Mouse (Mus musculus): ENCODE data around the gene Stk11ip.

Gene Stk11ip

DNA sequence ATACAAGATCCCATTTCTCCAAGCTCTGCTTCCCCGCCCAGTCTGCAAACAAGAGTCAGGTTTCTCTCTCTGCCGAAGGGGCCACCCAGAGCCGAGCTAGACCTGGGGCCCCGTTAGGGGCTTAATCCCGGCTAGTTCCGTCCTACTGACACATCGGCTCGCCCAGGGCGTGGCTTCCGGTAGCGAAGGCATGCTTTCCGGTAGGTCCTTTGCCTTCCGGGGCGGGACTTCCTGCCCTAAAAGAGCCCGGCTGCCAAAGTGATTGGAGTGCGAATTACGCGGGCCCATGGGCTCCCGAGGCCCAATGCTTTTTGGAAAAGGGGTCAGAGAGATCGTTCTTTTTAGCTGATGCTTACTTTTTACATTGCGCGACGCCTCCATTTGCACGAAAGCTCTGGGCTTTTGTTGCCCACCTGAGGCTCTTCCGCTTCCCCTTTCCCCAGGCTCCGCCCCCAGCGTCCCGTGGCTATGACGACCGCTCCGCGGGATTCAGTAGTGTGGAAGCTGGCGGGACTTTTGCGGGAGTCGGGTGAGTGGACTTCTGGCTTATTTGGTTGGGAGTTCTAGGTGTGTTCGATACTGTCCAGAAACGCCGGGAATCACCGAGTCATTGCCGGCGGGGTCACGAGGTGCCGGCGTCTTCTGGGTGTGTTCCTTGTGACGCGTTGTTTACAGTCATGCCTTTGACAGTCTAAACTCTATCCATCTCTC, at the start of gene Stk11ip:
Gene Stk11ip, plus strand, starts transcription at position 209 of the 711 bp plus-strand sequence.
- peak; percentile 91 for DNase-seq

GRCm38 (mm10) chr1:75476441-75476840, 44.9 kb upstream of the Stk11ip start:
- DNase-seq: no peak

- DNase-seq: peak; percentile 94
Measured at GRCm38 (mm10) chr1:75477264-75477965, 43.9 kb upstream of the Stk11ip start.

DNA sequence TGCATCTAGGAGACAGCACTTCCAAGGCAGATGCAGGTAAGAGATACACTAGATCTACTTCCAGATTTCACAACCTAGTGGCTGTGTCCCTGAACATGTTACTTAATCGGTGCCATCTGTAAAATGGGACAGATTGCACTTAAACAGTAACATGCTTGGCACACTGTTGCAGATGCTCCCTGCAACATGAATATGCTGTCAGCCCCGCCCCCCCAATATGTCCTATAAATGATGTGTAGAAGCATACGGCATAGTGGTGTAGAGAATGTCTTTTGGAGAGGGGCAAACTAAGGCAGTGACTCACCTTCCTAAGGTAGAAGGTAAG, 43.4 kb upstream of the Stk11ip start:
- no peak for DNase-seq

GRCm38 (mm10) chr1:75478497-75478896, 42.8 kb upstream of the Stk11ip start:
- DNase-seq: no peak

DNA sequence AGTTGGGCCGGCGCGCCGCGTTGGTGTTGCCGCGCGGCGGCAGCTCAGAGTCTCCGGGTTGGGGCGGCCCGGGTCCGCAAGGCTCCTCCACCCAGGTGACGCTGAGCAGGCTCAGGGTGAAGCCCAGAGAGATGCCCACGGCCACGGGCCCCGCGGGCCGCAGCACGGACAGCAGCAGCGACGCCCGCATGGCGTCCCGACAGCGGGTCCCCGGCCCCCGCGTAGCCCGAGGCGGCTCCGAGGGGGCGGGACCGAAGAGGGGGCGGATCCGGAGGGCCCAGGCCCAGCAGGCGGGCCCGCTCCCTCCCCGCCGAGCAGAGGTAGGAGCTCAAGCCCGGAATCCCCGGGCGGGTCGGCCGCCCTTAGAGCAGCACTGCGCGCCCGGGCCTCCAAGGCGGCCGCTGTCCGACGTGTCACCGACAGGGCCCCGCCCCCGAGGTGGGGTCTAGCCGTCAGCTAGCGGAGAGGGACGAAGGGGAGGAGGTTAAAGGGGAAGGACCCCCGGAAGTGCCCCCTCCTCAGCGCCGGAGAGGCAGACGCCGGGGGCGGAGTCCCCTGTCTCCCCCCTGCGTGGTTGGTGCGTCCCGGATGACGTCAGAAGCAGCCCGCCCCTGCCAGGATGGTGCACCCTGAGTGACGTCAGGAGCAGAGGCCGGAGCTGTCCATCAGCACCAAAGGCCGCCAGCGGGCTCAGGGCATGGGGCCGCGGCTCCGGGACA, 42.3 kb upstream of the Stk11ip start, which contains the start of the genes Chpf and Tmem198:
Gene Chpf, minus strand, starts transcription at position 392 of the 719 bp plus-strand sequence.
Gene Tmem198, plus strand, starts transcription at position 617 of the 719 bp plus-strand sequence.
- DNase-seq: peak; percentile 99

DNA sequence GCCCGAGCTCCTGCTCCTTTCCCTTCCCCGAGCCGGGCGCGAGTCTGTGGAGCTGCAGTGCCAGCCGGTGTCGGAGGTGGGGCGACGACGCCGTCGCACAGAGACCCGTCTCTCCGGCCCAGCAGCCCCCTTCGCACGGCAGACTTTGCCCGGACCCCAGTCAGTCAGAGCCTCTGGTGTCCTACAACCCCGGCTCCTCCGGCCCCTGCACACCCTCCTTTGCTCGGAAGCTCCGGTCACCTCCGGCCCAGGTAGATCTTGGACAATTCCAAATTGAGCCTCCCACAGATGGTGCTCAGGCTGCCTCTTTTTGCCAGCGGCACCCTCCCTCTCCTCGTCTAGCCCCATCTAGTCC, 41.7 kb upstream of the Stk11ip start:
- DNase-seq: no peak

GRCm38 (mm10) chr1:75480036-75480435, 41.3 kb upstream of the Stk11ip start:
- DNase-seq: no peak

GRCm38 (mm10) chr1:75480735-75481134, 40.6 kb upstream of the Stk11ip start:
- DNase-seq: no peak

DNA sequence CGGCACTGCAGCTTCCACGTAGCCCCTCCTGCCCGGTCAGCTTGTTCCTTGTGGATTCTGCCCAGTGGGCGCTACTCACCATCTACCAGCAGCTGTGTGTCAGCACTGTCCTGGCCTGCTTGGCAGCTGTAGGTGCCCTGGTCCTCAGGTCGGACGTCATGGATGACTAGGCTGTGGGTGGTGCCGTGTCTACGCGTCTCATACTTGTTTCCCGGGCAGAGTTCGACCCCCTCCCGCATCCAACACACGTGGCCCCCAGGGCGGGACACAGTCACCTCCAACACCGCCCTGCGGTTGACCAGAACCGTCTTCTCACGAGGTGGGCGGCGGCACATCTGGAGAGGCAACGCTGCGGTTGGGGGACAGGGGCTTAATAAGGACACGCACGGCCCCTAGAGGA, 34.8 kb upstream of the Stk11ip start:
- peak; percentile 59 for DNase-seq

- DNase-seq: peak; percentile 62
Measured at GRCm38 (mm10) chr1:75487040-75487404, 34.3 kb upstream of the Stk11ip start.

GRCm38 (mm10) chr1:75487405-75488161, 33.7 kb upstream of the Stk11ip start:
- peak; percentile 90 for DNase-seq

- no peak for DNase-seq
Measured at GRCm38 (mm10) chr1:75490785-75491551, 30.4 kb upstream of the Stk11ip start.

DNA sequence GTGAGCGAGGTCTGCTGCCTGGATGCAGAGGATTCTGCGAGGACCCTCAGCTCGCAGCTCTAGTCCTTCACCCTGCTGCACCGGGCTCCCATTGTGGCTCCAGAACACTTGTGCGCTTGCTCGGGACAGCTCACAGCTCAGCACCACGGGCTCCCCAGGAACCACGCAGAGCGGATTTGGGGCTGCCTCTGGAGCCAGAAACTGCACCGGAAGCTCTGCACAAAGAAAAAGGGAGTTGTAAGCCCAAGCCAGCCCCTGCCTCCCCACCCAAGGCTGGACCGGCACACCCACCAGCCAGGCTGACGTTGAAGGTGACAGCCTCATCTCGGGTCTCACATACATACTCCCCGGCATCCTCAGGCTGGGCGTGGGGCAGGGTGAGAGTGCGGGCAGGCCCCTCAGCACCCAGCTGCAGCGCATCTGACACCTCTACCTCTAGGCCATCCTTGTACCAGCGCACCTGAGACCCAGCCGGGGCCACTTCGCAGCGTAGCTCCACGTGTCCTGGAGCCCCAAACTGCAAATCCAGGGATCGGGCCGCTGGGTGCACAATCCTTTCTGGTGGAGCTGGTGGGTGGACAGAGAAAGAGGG, 28.7 kb upstream of the Stk11ip start:
- peak; percentile 5 for DNase-seq

- DNase-seq: peak; percentile 64
Measured at GRCm38 (mm10) chr1:75494878-75495548, 26.3 kb upstream of the Stk11ip start.

GRCm38 (mm10) chr1:75498897-75499296, 22.4 kb upstream of the Stk11ip start:
- DNase-seq: no peak

DNA sequence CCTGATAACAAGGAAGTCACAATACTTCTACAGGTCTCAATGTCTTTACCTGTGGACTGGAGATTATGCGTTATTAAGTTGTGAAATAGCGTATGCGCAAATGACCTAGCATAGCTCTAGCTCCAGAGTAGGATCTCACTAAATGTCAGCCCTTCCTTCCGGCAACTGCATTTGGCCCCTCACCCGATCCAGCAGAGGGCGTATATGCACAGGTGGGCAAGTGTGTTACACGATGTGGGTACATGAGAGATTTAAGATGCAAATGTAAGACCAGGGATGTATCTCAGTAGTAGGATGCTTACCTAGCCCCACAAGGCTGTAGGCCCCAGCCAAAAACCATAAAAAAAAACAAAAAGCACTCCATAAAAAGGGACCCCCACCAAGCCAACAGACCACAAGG, 21.9 kb upstream of the Stk11ip start:
- peak; percentile 4 for DNase-seq

GRCm38 (mm10) chr1:75501905-75502304, 19.4 kb upstream of the Stk11ip start:
- peak; percentile 5 for DNase-seq

- peak; percentile 35 for DNase-seq
Measured at GRCm38 (mm10) chr1:75502945-75503650, 18.2 kb upstream of the Stk11ip start.

- peak; percentile 42 for DNase-seq
Measured at GRCm38 (mm10) chr1:75503651-75503980, 17.7 kb upstream of the Stk11ip start.
